Mouse (Mus musculus) left cerebral cortex, adult 6 months (tissue): ENCODE results near the gene Chad. TPM values are rescaled to one million over a fixed set of nuclear protein-coding genes. Genes with fewer than 3 reads are reported as not detected.

ENCODE experiments used
- long read RNA-seq, 2 experiments: library from polyadenylated mRNA; unstranded; transcript quantifications; one replicate each; pipeline ENCODE4 v2.0.0; 2019 to 2020
- polyA plus RNA-seq: library from polyadenylated mRNA; unstranded; fragments of <200 nt; fragmentation: Nextera tagmentation; gene quantifications from 2 replicates; pipeline ENCODE4 v1.2.3, GENCODE M21; 2021

The Chad gene
- not detected in 2 replicates for polyA plus RNA-seq
- long read RNA-seq, experiment 1 = 0 reads
- long read RNA-seq, experiment 2 = 0 reads

GRCm38 (mm10) chr11:94564437-94565150 lies at the start of gene Chad:
Chad (plus strand) TSS chr11:94565047.

DNA sequence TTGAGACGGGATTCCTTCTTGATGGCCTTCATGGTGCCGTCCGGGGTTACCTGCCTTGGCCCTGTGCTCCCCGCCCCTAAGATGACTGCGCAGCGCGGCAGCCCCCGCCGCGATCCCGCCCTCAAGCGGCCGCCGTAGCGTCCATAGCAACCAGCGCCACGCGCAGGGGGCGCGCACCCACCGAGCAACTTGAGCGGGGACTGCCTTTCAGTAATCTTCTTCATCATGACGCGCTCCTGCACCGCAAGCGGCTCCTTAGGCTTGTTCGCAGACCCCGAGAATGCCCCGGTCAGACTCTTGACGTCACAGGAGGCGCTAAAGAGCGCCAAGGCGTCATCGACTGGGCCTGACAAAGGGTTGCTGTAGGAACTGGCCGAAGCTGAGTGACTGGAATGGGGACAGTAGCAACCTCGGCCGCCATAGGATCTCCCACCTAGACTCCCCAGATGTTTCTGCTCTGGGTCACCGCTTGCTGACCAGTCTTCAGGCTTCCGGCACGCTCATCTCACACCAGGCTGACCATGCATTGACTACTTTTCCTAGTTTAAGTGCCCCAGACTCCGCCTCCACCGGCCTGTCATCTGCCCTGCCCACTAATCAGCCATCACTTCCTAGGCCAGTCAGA lies 43.5 kb upstream of the Chad start, which contains the start of gene Mycbpap:
Gene Mycbpap, minus strand, starts transcription at position 524 of the 625 bp plus-strand sequence.

DNA sequence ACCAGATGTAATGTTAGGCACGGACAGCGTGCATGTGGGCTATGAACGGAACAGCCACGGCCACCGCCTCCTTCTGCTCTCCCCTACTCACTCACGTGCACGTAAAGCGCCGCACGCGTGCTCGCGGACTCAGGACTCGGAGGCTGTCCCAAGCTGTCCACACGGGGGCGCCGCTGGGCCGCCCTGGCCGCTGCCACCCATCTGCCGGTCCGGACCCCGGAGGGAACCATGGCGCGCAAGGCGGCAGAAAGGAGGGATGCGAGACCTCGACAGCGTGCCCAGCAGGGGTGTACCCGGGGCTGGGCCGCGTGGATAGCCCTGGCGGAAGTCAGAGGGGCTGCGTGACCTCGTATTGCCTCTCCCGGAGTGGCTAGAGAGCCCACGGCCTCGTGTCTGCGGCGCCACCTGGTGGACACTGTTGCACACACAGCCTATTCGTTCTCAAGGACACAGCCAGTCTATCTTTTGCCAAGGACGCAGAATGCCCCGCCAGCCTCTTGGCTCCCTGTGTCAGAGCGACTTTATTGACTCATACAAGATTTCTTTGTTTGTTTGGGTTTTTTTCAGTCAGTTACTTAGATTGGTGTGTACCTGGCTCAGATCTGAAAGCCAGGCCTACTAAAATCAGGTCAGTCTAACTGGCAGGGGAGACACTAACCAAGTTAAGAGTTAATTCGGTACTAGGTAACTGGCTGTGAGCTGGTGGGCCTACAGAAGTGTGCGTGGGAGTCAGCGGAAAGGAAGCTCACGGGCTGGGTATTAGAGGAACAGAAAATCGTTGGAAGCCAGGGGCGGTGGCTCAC lies 15.8 kb upstream of the Chad start, which contains the start of gene Rsad1:
Gene Rsad1, minus strand, starts transcription at position 368 of the 803 bp plus-strand sequence.

GRCm38 (mm10) chr11:94601321-94602281 lies 36.8 kb downstream of the Chad start, which contains the start of gene Acsf2:
Acsf2 (minus strand) TSS chr11:94601871.

Other genes with a start within 250 kb of the Chad start
- gene Luc7l3, start 243.1 kb upstream of the Chad start, polyA plus RNA-seq = 25.9 and 26.5 TPM in 2 replicates
- 26.0 and 30.8 TPM in 2 replicates for gene Ankrd40, start 237.0 kb upstream of the Chad start, polyA plus RNA-seq
- gene Abcc3, start 172.1 kb upstream of the Chad start, polyA plus RNA-seq = 1.4 and 1.6 TPM in 2 replicates
- 6.8 and 7.1 TPM in 2 replicates for gene Cacna1g, start 90.8 kb upstream of the Chad start, polyA plus RNA-seq
- gene Spata20, start 78.9 kb upstream of the Chad start, polyA plus RNA-seq = 0.16 and 0.25 TPM in 2 replicates
- 0.50 and 0.56 TPM in 2 replicates for gene Epn3, start 65.1 kb upstream of the Chad start, polyA plus RNA-seq
- 0.97 and 0.98 TPM in 2 replicates for gene Mycbpap, start 43.3 kb upstream of the Chad start, polyA plus RNA-seq
- 4.5 and 5.5 TPM in 2 replicates for gene Rsad1, start 15.8 kb upstream of the Chad start, polyA plus RNA-seq
- 3.9 and 8.6 TPM in 2 replicates for gene Acsf2, start 36.8 kb downstream of the Chad start, polyA plus RNA-seq
- gene Lrrc59, start 64.7 kb downstream of the Chad start, polyA plus RNA-seq = 25.2 and 77.8 TPM in 2 replicates
- gene Mrpl27, start 88.7 kb downstream of the Chad start, polyA plus RNA-seq = 139 and 181 TPM in 2 replicates
- 0.11 and 0.16 TPM in 2 replicates for gene Eme1, start 88.9 kb downstream of the Chad start, polyA plus RNA-seq
- gene Xylt2, start 112.5 kb downstream of the Chad start, polyA plus RNA-seq = 9.1 and 12.1 TPM in 2 replicates
- gene Gm11541, start 139.5 kb downstream of the Chad start, polyA plus RNA-seq = not detected in 2 replicates
- gene Cdc34b, start 176.7 kb downstream of the Chad start, polyA plus RNA-seq = not detected in 2 replicates
- not detected in 2 replicates for gene Tmem92, start 217.7 kb downstream of the Chad start, polyA plus RNA-seq